Comparison of ENCODE assay signal across 8 mouse cellular contexts in genomic region chr10:84621826-84622790, GRCm38 (mm10). TPM values are rescaled to one million over a fixed set of nuclear protein-coding genes. Genes with fewer than 3 reads are reported as not detected.
A peak's percentile ranks its signal among the peaks of the same experiment; 100 is the strongest.
DNase-seq lines count a peak whose midpoint lies in the region; ATAC-seq lines count a peak whose summit lies in the region.

Gene Polr3b (plus strand): TSS chr10:84622292.

- no peaks in the 10 kb centered on the region for H3K27me3 ChIP-seq in heart, embryonic 10.5 days (ENCODE audit: insufficient read depth, poor library complexity, severe bottlenecking)
- no peaks in the 10 kb centered on the region for H3K27me3 ChIP-seq in kidney, embryonic 15.5 days

- 0 out of 2 replicates have a peak, but pooled peaks cover 3% of the 10 kb centered on the region for H3K36me3 ChIP-seq in heart, embryonic 10.5 days
- H3K36me3 ChIP-seq in kidney, embryonic 15.5 days, result 0 out of 2 replicates have a peak, but pooled peaks cover 1% of the 10 kb centered on the region

- peak; percentile 90 to 93 for DNase-seq in B cell, adult 2 months
- DNase-seq in brain, adult 2 months (ENCODE audit: low read depth, low spot score), result peak; percentile 99
- DNase-seq in heart, embryonic 10.5 days (ENCODE audit: low spot score), result peak; percentile 97
- DNase-seq in liver, result peak; percentile 95
- peak; percentile 90 to 94 for DNase-seq in spleen, postnatal 4 days (ENCODE audit: low spot score in 2 of 2)

- peaks cover 12% of the 10 kb centered on the region; the same call in 1 of the 2 replicates for H3K4me1 ChIP-seq in heart, embryonic 10.5 days
- peaks cover 18% of the 10 kb centered on the region for H3K4me1 ChIP-seq in kidney, embryonic 15.5 days

- no peaks in the 10 kb centered on the region for H3K9me3 ChIP-seq in heart, embryonic 10.5 days
- H3K9me3 ChIP-seq in kidney, embryonic 15.5 days (replicated peaks), result no peaks in the 10 kb centered on the region

- H3K4me3 ChIP-seq in heart, embryonic 10.5 days, result peak within 1 kb of the TSS; percentile 77
- peak within 1 kb of the TSS; percentile 77 for H3K4me3 ChIP-seq in kidney, embryonic 15.5 days (replicated peaks)

- H3K27ac ChIP-seq in heart, embryonic 10.5 days, result peak within 1 kb of the TSS; percentile 94
- peak within 1 kb of the TSS; percentile 98 for H3K27ac ChIP-seq in kidney, embryonic 15.5 days

- peak; percentile 95 for ATAC-seq in erythroblast, adult 5-6 weeks (replicated peaks; ENCODE audit: low FRiP score, poor library complexity, severe bottlenecking)
- ATAC-seq in kidney, embryonic 15.5 days (replicated peaks; ENCODE audit: low FRiP score), result peak; percentile 98
- peak; percentile 95 for ATAC-seq in monocyte, adult 5-6 weeks (replicated peaks; ENCODE audit: insufficient number of reproducible peaks, low FRiP score, low TSS enrichment, poor library complexity, severe bottlenecking)

- WGBS in heart, embryonic 10.5 days, result 7% methylated on average over 53 of the region's 53 CpGs
- 6% methylated on average over 53 of the region's 53 CpGs for WGBS in kidney, embryonic 15.5 days

- peak within 1 kb of the TSS; percentile 82 for H3K4me2 ChIP-seq in kidney, embryonic 15.5 days

- peak within 1 kb of the TSS; percentile 61 for H3K9ac ChIP-seq in kidney, embryonic 15.5 days

RNA-seq across cellular contexts. Expression of gene Polr3b, which starts in this region (rescaled TPM):
- 44.1 and 50.5 TPM in 2 replicates for total RNA-seq in erythroblast, adult 5-6 weeks (2015; ENCODE audit: low replicate concordance)
- total RNA-seq in erythroblast, adult 5-6 weeks (2017; ENCODE audit: low replicate concordance), result 81.8 and 274 TPM in 2 replicates
- polyA plus RNA-seq in heart, embryonic 10.5 days (2016; fragmentation: Nextera tagmentation; extraction: Ambion mirVana), result 15.6 and 15.8 TPM in 2 replicates
- 18.0 and 18.5 TPM in 2 replicates for polyA plus RNA-seq in kidney, embryonic 15.5 days (2015; fragmentation: Nextera tagmentation; extraction: Ambion mirVana)
- 19.0 to 55.1 TPM (median 25.8 TPM) in 3 replicates for total RNA-seq in monocyte, adult 5-6 weeks (2017)

Comparison
In these comparisons a context has a peak if more than half of its experiments do, and no peak if none do; other contexts are left out.
1. Peak in every context shown above with its lines: DNase-seq, ATAC-seq, H3K4me3 ChIP-seq and H3K27ac ChIP-seq.